Mouse (Mus musculus) hindbrain, postnatal 0 days (tissue): Measurements from ENCODE around the gene Mctp1. TPM values are rescaled to one million over a fixed set of nuclear protein-coding genes. Genes with fewer than 3 reads are reported as not detected.
"Not testable (repeated sequence)": the region's sequence is repeated elsewhere in the genome, so short reads cannot be mapped to it uniquely, and the experiment has no call there.

ENCODE experiments used
- ATAC-seq: fragments of 200-750 bp; cut with Nextera tagmentation; 2 replicates; pipeline ENCODE4 v1.8.0; 2017; ENCODE audit warnings: mild to moderate bottlenecking, moderate TSS enrichment, moderate library complexity
- DNase-seq: peaks from one replicate; pipeline ENCODE4 v3.0.0-alpha.2; 2015; ENCODE audit warnings: low spot score
- H3K27ac ChIP-seq: fragments of 300-500 bp; sonication (generic); 2 replicates; pipeline ENCODE4 v1.5.1; 2014; ENCODE audit warnings: mild to moderate bottlenecking
- H3K27me3 ChIP-seq: fragments of 300-500 bp; sonication (generic); 2 replicates; pipeline ENCODE4 v1.6.1; 2014; ENCODE audit warnings: low read length, mixed read lengths; ENCODE audit not compliant: insufficient read depth
- H3K36me3 ChIP-seq: fragments of 300-500 bp; sonication (generic); 2 replicates; pipeline ENCODE4 v1.6.1; 2014; ENCODE audit warnings: low read length, mixed read lengths; ENCODE audit not compliant: insufficient read depth
- H3K4me1 ChIP-seq: fragments of 300-500 bp; sonication (generic); 2 replicates; pipeline ENCODE4 v1.6.1; 2014; ENCODE audit warnings: antibody characterized with exemption, low read length, mixed read lengths; ENCODE audit not compliant: insufficient read depth
- H3K4me2 ChIP-seq: fragments of 300-500 bp; sonication (generic); 2 replicates; pipeline ENCODE4 v1.6.1; 2014; ENCODE audit warnings: low read depth, mild to moderate bottlenecking, low read length, moderate library complexity, mixed read lengths
- H3K4me3 ChIP-seq: fragments of 300-500 bp; sonication (generic); 2 replicates; pipeline ENCODE4 v1.5.1; 2014; ENCODE audit warnings: low read length
- H3K9ac ChIP-seq: fragments of 300-500 bp; sonication (generic); replicated peaks from 2 replicates; pipeline ENCODE4 v1.6.1; 2014; ENCODE audit warnings: mild to moderate bottlenecking, low read length, moderate library complexity, mixed read lengths
- H3K9me3 ChIP-seq: fragments of 300-500 bp; sonication (generic); 2 replicates; pipeline ENCODE4 v1.6.1; 2016; ENCODE audit warnings: low read length, mixed read lengths
- CTCF ChIP-seq: IDR thresholded peaks from 2 replicates; pipeline ENCODE4 v1.5.1; 2016; ENCODE audit warnings: antibody characterized with exemption, control low read depth, low read depth
- WGBS: fragments of 180-500 bp; shearing (Covaris S2); extraction: QIAGEN DNeasy Blood & Tissue Kit; methylation state at CpG from one replicate; pipeline ENCODE4 v1.1.7; 2014; 5-methylcytosine and 5-hydroxymethylcytosine counted together
- polyA plus RNA-seq: library from polyadenylated mRNA; unstranded; fragments of >200 nt; fragmentation: Nextera tagmentation; extraction: Ambion mirVana; gene quantifications from 2 replicates; pipeline ENCODE4 v1.2.1, GENCODE M21; 2015
- total RNA-seq: library from RNA; depleted of rRNA; stranded (reverse); fragments of >200 nt; gene quantifications from 2 replicates; pipeline ENCODE4 v1.2.3, GENCODE M21; 2014

Mctp1 gene
- total and polyA plus RNA-seq, 2 experiments from 2014 or later: 4.9 to 8.3 TPM

- no peak overlapping the region for H3K4me2 ChIP-seq
- H3K27me3 ChIP-seq: no peaks in the 10 kb centered on the region
- H3K9ac ChIP-seq: no peak overlapping the region
- TF ChIP-seq CTCF: no peak
- no peak for ATAC-seq
- no peak for DNase-seq
- 81% methylated on average over 1 of the region's 1 CpGs for WGBS
- no peaks in the 10 kb centered on the region for H3K4me1 ChIP-seq
- H3K4me3 ChIP-seq: no peak overlapping the region
- no peaks in the 10 kb centered on the region for H3K9me3 ChIP-seq
- no peak overlapping the region for H3K27ac ChIP-seq
- H3K36me3 ChIP-seq: no peaks in the 10 kb centered on the region
Measured at GRCm38 (mm10) chr13:76446059-76446458, 61.7 kb downstream of the Mctp1 start.

- Histone ChIP-seq H3K27ac (no peak overlapping the region), H3K9ac (no peak overlapping the region), H3K4me3 (no peak overlapping the region), H3K36me3 (no peaks in the 10 kb centered on the region), H3K9me3 (no peaks in the 10 kb centered on the region), H3K27me3 (no peaks in the 10 kb centered on the region), H3K4me1 (no peaks in the 10 kb centered on the region), H3K4me2 (no peak overlapping the region)
- ATAC-seq: no peak
- no peak for DNase-seq
- 90% methylated on average over 1 of the region's 1 CpGs for WGBS
- no peak for TF ChIP-seq CTCF
Measured at GRCm38 (mm10) chr13:76447528-76447927, 63.2 kb downstream of the Mctp1 start.

GRCm38 (mm10) chr13:76451526-76451925, 67.2 kb downstream of the Mctp1 start:
- not testable (repeated sequence) for H3K4me2 ChIP-seq, H3K4me1 ChIP-seq, H3K27ac ChIP-seq, H3K36me3 ChIP-seq, H3K27me3 ChIP-seq, H3K9ac ChIP-seq, DNase-seq, H3K9me3 ChIP-seq, ATAC-seq, H3K4me3 ChIP-seq
- WGBS: 75% methylated on average over 3 of the region's 3 CpGs

- H3K36me3 ChIP-seq: no peaks in the 10 kb centered on the region
- TF ChIP-seq CTCF: no peak
- H3K4me1 ChIP-seq: no peaks in the 10 kb centered on the region
- no peak overlapping the region for H3K9ac ChIP-seq
- H3K4me3 ChIP-seq: no peak overlapping the region
- H3K9me3 ChIP-seq: no peaks in the 10 kb centered on the region
- ATAC-seq: no peak
- no peak overlapping the region for H3K27ac ChIP-seq
- DNase-seq: no peak
- no peaks in the 10 kb centered on the region for H3K27me3 ChIP-seq
- no peak overlapping the region for H3K4me2 ChIP-seq
Measured at GRCm38 (mm10) chr13:76481601-76482000, 97.3 kb downstream of the Mctp1 start.

- DNase-seq: no peak
Measured at GRCm38 (mm10) chr13:76482998-76483397, 98.7 kb downstream of the Mctp1 start.

GRCm38 (mm10) chr13:76484086-76484709, 99.9 kb downstream of the Mctp1 start:
- H3K9me3 ChIP-seq: no peaks in the 10 kb centered on the region
- peak; percentile 68 for DNase-seq
- no peak overlapping the region for H3K9ac ChIP-seq
- no peak for TF ChIP-seq CTCF
- H3K36me3 ChIP-seq: no peaks in the 10 kb centered on the region
- ATAC-seq: 0 out of 2 replicates have a peak, but pooled peaks have one; percentile 29
- H3K27me3 ChIP-seq: no peaks in the 10 kb centered on the region
- WGBS: 15% methylated on average over 2 of the region's 2 CpGs
- H3K27ac ChIP-seq: no peak overlapping the region
- no peak overlapping the region for H3K4me2 ChIP-seq
- H3K4me1 ChIP-seq: no peaks in the 10 kb centered on the region
- H3K4me3 ChIP-seq: no peak overlapping the region

More at GRCm38 (mm10) chr13:76482998-76483397, 98.7 kb downstream of the Mctp1 start:
- Histone ChIP-seq H3K4me1 (no peaks in the 10 kb centered on the region), H3K4me2 (no peak overlapping the region), H3K9ac (no peak overlapping the region), H3K9me3 (no peaks in the 10 kb centered on the region), H3K4me3 (no peak overlapping the region), H3K27ac (no peak overlapping the region), H3K27me3 (no peaks in the 10 kb centered on the region), H3K36me3 (no peaks in the 10 kb centered on the region)
- TF ChIP-seq CTCF: no peak
- 77% methylated on average over 2 of the region's 2 CpGs for WGBS
- no peak for ATAC-seq

- no peaks in the 10 kb centered on the region for H3K36me3 ChIP-seq
- H3K4me2 ChIP-seq: no peak overlapping the region
- 82% methylated on average over 2 of the region's 2 CpGs for WGBS
- no peak for DNase-seq
- no peaks in the 10 kb centered on the region for H3K27me3 ChIP-seq
- H3K4me3 ChIP-seq: no peak overlapping the region
- no peak overlapping the region for H3K9ac ChIP-seq
- H3K9me3 ChIP-seq: no peaks in the 10 kb centered on the region
- no peaks in the 10 kb centered on the region for H3K4me1 ChIP-seq
- no peak overlapping the region for H3K27ac ChIP-seq
- no peak for TF ChIP-seq CTCF
- ATAC-seq: no peak
Measured at GRCm38 (mm10) chr13:76515896-76516295, 131.6 kb downstream of the Mctp1 start.
